Mouse (Mus musculus) hindbrain, embryonic 11.5 days (tissue): Measurements from ENCODE around the gene Tmem132e. TPM values are rescaled to one million over a fixed set of nuclear protein-coding genes. Genes with fewer than 3 reads are reported as not detected.

Experiments
- ATAC-seq: fragments of 200-750 bp; cut with Nextera tagmentation; 2 replicates; pipeline ENCODE4 v1.8.0; 2017; ENCODE audit warnings: mild to moderate bottlenecking, moderate TSS enrichment, moderate library complexity; ENCODE audit not compliant: low FRiP score
- DNase-seq: peaks from one replicate; pipeline ENCODE4 v3.0.0-alpha.2; 2015; ENCODE audit warnings: low spot score
- H3K27ac ChIP-seq: fragments of 300-500 bp; sonication (generic); 2 replicates; pipeline ENCODE4 v1.5.1; 2014; ENCODE audit warnings: mild to moderate bottlenecking, low read depth, low read length
- H3K27me3 ChIP-seq: fragments of 300-500 bp; sonication (generic); 2 replicates; pipeline ENCODE4 v1.6.1; 2014; ENCODE audit warnings: mild to moderate bottlenecking, low read length, moderate library complexity, mixed read lengths; ENCODE audit not compliant: control insufficient read depth, insufficient read depth
- H3K36me3 ChIP-seq: fragments of 300-500 bp; sonication (generic); 2 replicates; pipeline ENCODE4 v1.6.1; 2014; ENCODE audit warnings: mild to moderate bottlenecking, low read length, moderate library complexity, mixed read lengths; ENCODE audit not compliant: control insufficient read depth, insufficient read depth
- H3K4me1 ChIP-seq: fragments of 300-500 bp; sonication (generic); replicated peaks from 2 replicates; pipeline ENCODE4 v1.6.1; 2014; ENCODE audit warnings: low read length, mixed read lengths; ENCODE audit not compliant: control insufficient read depth, insufficient read depth
- H3K4me2 ChIP-seq: fragments of 300-500 bp; sonication (generic); replicated peaks from 2 replicates; pipeline ENCODE4 v1.6.1; 2014; ENCODE audit warnings: mild to moderate bottlenecking, low read depth, low read length
- H3K4me3 ChIP-seq: fragments of 300-500 bp; sonication (generic); 2 replicates; pipeline ENCODE4 v1.5.1; 2014; ENCODE audit warnings: low read depth, low read length
- H3K9ac ChIP-seq: fragments of 300-500 bp; sonication (generic); 2 replicates; pipeline ENCODE4 v1.6.1; 2014; ENCODE audit warnings: low read depth, low read length
- H3K9me3 ChIP-seq: fragments of 300-500 bp; sonication (generic); 2 replicates; pipeline ENCODE4 v1.6.1; 2016; ENCODE audit warnings: low read length; ENCODE audit not compliant: control insufficient read depth
- WGBS: fragments of 180-500 bp; shearing (Covaris S2); extraction: QIAGEN DNeasy Blood & Tissue Kit; methylation state at CpG from one replicate; pipeline ENCODE4 v1.1.7; 2014; 5-methylcytosine and 5-hydroxymethylcytosine counted together
- polyA plus RNA-seq: library from polyadenylated mRNA; unstranded; fragments of >200 nt; fragmentation: Nextera tagmentation; extraction: Ambion mirVana; gene quantifications from 2 replicates; pipeline ENCODE4 v1.2.1, GENCODE M21; 2014

Gene Tmem132e
- polyA plus RNA-seq, 1 experiment from 2014 or later, result 1.5 TPM

- Histone ChIP-seq H3K36me3 (no peaks in the 10 kb centered on the region), H3K9ac (no peak overlapping the region), H3K27me3 (no peaks in the 10 kb centered on the region), H3K9me3 (no peaks in the 10 kb centered on the region), H3K4me1 (peaks cover 4% of the 10 kb centered on the region), H3K27ac (no peak overlapping the region), H3K4me2 (no peak overlapping the region), H3K4me3 (no peak overlapping the region)
- ATAC-seq (no peak), DNase-seq (no peak)
- 88% methylated on average over 3 of the region's 3 CpGs for WGBS
Measured at GRCm38 (mm10) chr11:82490896-82491295, 102.2 kb downstream of the Tmem132e start.

Other genes starting within 250 kb of the Tmem132e start
- gene Ccl1, start 83.2 kb upstream of the Tmem132e start, polyA plus RNA-seq, result not detected in 2 replicates